Mouse (Mus musculus): ENCODE results near the gene Tiprl. TPM values are rescaled to one million over a fixed set of nuclear protein-coding genes. Genes with fewer than 3 reads are reported as not detected.

The Tiprl gene
- polyA plus RNA-seq, 1 experiment from 2014 or later, result 56.7 TPM

GRCm38 (mm10) chr1:165188806-165189580, 47.8 kb downstream of the Tiprl start:
- TF ChIP-seq CTCF (IDR thresholded peaks at IDR 0.05; ENCODE audit: low read depth), result no peak
- no peak for TF ChIP-seq EP300 (optimal IDR thresholded peaks at IDR 0.05)
- peak; percentile 46 for DNase-seq (ENCODE audit: low spot score)
- peak; percentile 64 for ATAC-seq (ENCODE audit: low FRiP score, low TSS enrichment)
- H3K9ac ChIP-seq (ENCODE audit: low read length), result no peak overlapping the region
- H3K4me2 ChIP-seq (replicated peaks; ENCODE audit: low read depth), result no peak overlapping the region
- H3K27me3 ChIP-seq (ENCODE audit: control insufficient read depth, insufficient read depth, low read length), result no peaks in the 10 kb centered on the region
- H3K27ac ChIP-seq (replicated peaks), result 0 out of 2 replicates have a peak overlapping the region, but pooled peaks have one; percentile 24
- no peaks in the 10 kb centered on the region for H3K9me3 ChIP-seq (ENCODE audit: control insufficient read depth, low read length)
- WGBS, result 63% methylated on average over 10 of the region's 10 CpGs
- H3K36me3 ChIP-seq (ENCODE audit: control insufficient read depth, insufficient read depth, low read length), result no peaks in the 10 kb centered on the region
- H3K4me3 ChIP-seq (ENCODE audit: low read depth, low read length), result no peak overlapping the region
- no peaks in the 10 kb centered on the region for H3K4me1 ChIP-seq (replicated peaks; ENCODE audit: control insufficient read depth, insufficient read depth)

- Histone ChIP-seq H3K36me3 (ENCODE audit: control insufficient read depth, insufficient read depth, low read length) (no peaks in the 10 kb centered on the region; the same call in 1 of the 2 replicates), H3K9ac (ENCODE audit: low read length) (no peak overlapping the region), H3K27me3 (ENCODE audit: control insufficient read depth, insufficient read depth, low read length) (no peaks in the 10 kb centered on the region), H3K27ac (replicated peaks) (no peak overlapping the region), H3K9me3 (ENCODE audit: control insufficient read depth, low read length) (no peaks in the 10 kb centered on the region), H3K4me1 (replicated peaks; ENCODE audit: control insufficient read depth, insufficient read depth) (no peaks in the 10 kb centered on the region), H3K4me3 (ENCODE audit: low read depth, low read length) (no peak overlapping the region), H3K4me2 (replicated peaks; ENCODE audit: low read depth) (no peak overlapping the region)
- WGBS, result 76% methylated on average over 5 of the region's 5 CpGs
- no peak for DNase-seq (ENCODE audit: low spot score)
- TF ChIP-seq CTCF (IDR thresholded peaks at IDR 0.05; ENCODE audit: low read depth) (no peak), EP300 (optimal IDR thresholded peaks at IDR 0.05) (no peak)
- ATAC-seq (ENCODE audit: low FRiP score, low TSS enrichment), result no peak
Measured at GRCm38 (mm10) chr1:165187357-165187756, 49.4 kb downstream of the Tiprl start.

DNA sequence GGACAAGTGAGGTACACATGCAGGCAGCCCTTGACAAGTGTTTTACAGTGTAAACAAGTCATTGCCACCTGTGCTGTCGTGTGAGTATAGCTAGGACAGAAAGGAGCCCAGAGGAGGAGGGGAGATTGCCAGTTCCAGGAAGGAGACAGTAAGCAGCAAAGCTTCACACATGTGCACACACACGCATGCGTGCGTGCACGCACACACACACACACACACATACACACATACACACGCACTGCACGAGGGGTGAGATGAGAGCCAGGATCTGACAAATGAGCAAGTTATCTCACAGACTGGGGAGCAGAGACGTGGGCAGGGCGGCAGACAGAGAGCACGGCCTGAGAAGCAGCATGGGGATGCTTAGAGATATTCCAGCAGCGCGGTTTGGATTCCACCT, 50.3 kb downstream of the Tiprl start:
- Histone ChIP-seq H3K27me3 (ENCODE audit: control insufficient read depth, insufficient read depth, low read length) (no peaks in the 10 kb centered on the region), H3K36me3 (ENCODE audit: control insufficient read depth, insufficient read depth, low read length) (no peaks in the 10 kb centered on the region; the same call in 1 of the 2 replicates), H3K9ac (ENCODE audit: low read length) (no peak overlapping the region), H3K27ac (replicated peaks) (no peak overlapping the region), H3K4me1 (replicated peaks; ENCODE audit: control insufficient read depth, insufficient read depth) (no peaks in the 10 kb centered on the region), H3K4me3 (ENCODE audit: low read depth, low read length) (no peak overlapping the region), H3K4me2 (replicated peaks; ENCODE audit: low read depth) (no peak overlapping the region), H3K9me3 (ENCODE audit: control insufficient read depth, low read length) (no peaks in the 10 kb centered on the region)
- TF ChIP-seq CTCF (IDR thresholded peaks at IDR 0.05; ENCODE audit: low read depth), result no peak
- no peak for TF ChIP-seq EP300 (optimal IDR thresholded peaks at IDR 0.05)
- no peak for ATAC-seq (ENCODE audit: low FRiP score, low TSS enrichment)
- 85% methylated on average over 12 of the region's 12 CpGs for WGBS
- no peak for DNase-seq (ENCODE audit: low spot score)

DNA sequence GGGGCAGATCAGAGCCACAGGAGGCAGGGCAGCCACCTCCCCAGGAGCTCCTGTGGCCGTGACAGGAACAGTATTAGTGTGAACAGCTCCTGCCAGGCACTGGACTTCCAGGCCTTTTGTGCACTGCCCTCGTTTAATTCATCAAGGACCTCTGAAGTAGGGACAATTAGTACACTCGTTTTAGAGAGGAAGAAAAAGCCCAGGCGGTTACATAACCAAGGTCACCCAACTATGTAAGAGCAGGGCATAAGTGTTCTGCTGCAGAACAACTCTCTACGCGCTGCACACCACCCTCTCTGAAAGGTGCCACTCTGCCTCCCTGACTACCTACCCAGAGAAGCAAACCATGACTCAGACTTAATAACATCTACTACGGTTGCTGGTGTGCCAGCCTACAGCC, 51.7 kb downstream of the Tiprl start:
- Histone ChIP-seq H3K27me3 (ENCODE audit: control insufficient read depth, insufficient read depth, low read length) (no peaks in the 10 kb centered on the region), H3K9me3 (ENCODE audit: control insufficient read depth, low read length) (no peaks in the 10 kb centered on the region), H3K4me2 (replicated peaks; ENCODE audit: low read depth) (no peak overlapping the region), H3K27ac (replicated peaks) (no peak overlapping the region), H3K36me3 (ENCODE audit: control insufficient read depth, insufficient read depth, low read length) (no peaks in the 10 kb centered on the region; the same call in 1 of the 2 replicates), H3K4me1 (replicated peaks; ENCODE audit: control insufficient read depth, insufficient read depth) (no peaks in the 10 kb centered on the region), H3K9ac (ENCODE audit: low read length) (no peak overlapping the region), H3K4me3 (ENCODE audit: low read depth, low read length) (no peak overlapping the region)
- DNase-seq (ENCODE audit: low spot score) (no peak), ATAC-seq (ENCODE audit: low FRiP score, low TSS enrichment) (no peak)
- no peak for TF ChIP-seq CTCF (IDR thresholded peaks at IDR 0.05; ENCODE audit: low read depth)
- no peak for TF ChIP-seq EP300 (optimal IDR thresholded peaks at IDR 0.05)
- WGBS, result 70% methylated on average over 7 of the region's 7 CpGs

- no peak overlapping the region for H3K9ac ChIP-seq (ENCODE audit: low read length)
- ATAC-seq (ENCODE audit: low FRiP score, low TSS enrichment) (no peak), DNase-seq (ENCODE audit: low spot score) (no peak)
- no peaks in the 10 kb centered on the region for H3K4me1 ChIP-seq (replicated peaks; ENCODE audit: control insufficient read depth, insufficient read depth)
- no peak overlapping the region for H3K27ac ChIP-seq (replicated peaks)
- H3K27me3 ChIP-seq (ENCODE audit: control insufficient read depth, insufficient read depth, low read length), result no peaks in the 10 kb centered on the region
- no peak for TF ChIP-seq EP300 (optimal IDR thresholded peaks at IDR 0.05)
- no peaks in the 10 kb centered on the region; the same call in 1 of the 2 replicates for H3K36me3 ChIP-seq (ENCODE audit: control insufficient read depth, insufficient read depth, low read length)
- no peak overlapping the region for H3K4me3 ChIP-seq (ENCODE audit: low read depth, low read length)
- H3K9me3 ChIP-seq (ENCODE audit: control insufficient read depth, low read length), result no peaks in the 10 kb centered on the region
- 83% methylated on average over 3 of the region's 3 CpGs for WGBS
- H3K4me2 ChIP-seq (replicated peaks; ENCODE audit: low read depth), result no peak overlapping the region
Measured at GRCm38 (mm10) chr1:165184178-165184577, 52.6 kb downstream of the Tiprl start.

GRCm38 (mm10) chr1:165183400-165183799, 53.4 kb downstream of the Tiprl start:
- DNase-seq (ENCODE audit: low spot score) (no peak), ATAC-seq (ENCODE audit: low FRiP score, low TSS enrichment) (no peak)
- Histone ChIP-seq H3K27me3 (ENCODE audit: control insufficient read depth, insufficient read depth, low read length) (no peaks in the 10 kb centered on the region), H3K4me3 (ENCODE audit: low read depth, low read length) (no peak overlapping the region), H3K27ac (replicated peaks) (no peak overlapping the region), H3K36me3 (ENCODE audit: control insufficient read depth, insufficient read depth, low read length) (no peaks in the 10 kb centered on the region; the same call in 1 of the 2 replicates), H3K9ac (ENCODE audit: low read length) (no peak overlapping the region), H3K4me1 (replicated peaks; ENCODE audit: control insufficient read depth, insufficient read depth) (no peaks in the 10 kb centered on the region), H3K4me2 (replicated peaks; ENCODE audit: low read depth) (no peak overlapping the region), H3K9me3 (ENCODE audit: control insufficient read depth, low read length) (no peaks in the 10 kb centered on the region)
- 59% methylated on average over 6 of the region's 6 CpGs for WGBS
- no peak for TF ChIP-seq EP300 (optimal IDR thresholded peaks at IDR 0.05)
- no peak for TF ChIP-seq CTCF (IDR thresholded peaks at IDR 0.05; ENCODE audit: low read depth)
